Mouse (Mus musculus) hindbrain, embryonic 13.5 days (tissue): ENCODE results near the gene Dnase1l3. TPM values are rescaled to one million over a fixed set of nuclear protein-coding genes. Genes with fewer than 3 reads are reported as not detected.

Experiments
- ATAC-seq: fragments of 200-750 bp; cut with Nextera tagmentation; 2 replicates; pipeline ENCODE4 v1.8.0; 2017; ENCODE audit warnings: moderate TSS enrichment; ENCODE audit not compliant: low FRiP score
- H3K27ac ChIP-seq: fragments of 300-500 bp; sonication (generic); 2 replicates; pipeline ENCODE4 v1.5.1; 2015; ENCODE audit warnings: inconsistent platforms, mild to moderate bottlenecking, moderate library complexity
- H3K27me3 ChIP-seq: fragments of 300-500 bp; sonication (generic); 2 replicates; pipeline ENCODE4 v1.6.1; 2015; ENCODE audit warnings: mild to moderate bottlenecking, inconsistent platforms
- H3K36me3 ChIP-seq: fragments of 300-500 bp; sonication (generic); 2 replicates; pipeline ENCODE4 v1.6.1; 2015; ENCODE audit warnings: mild to moderate bottlenecking, inconsistent platforms
- H3K4me1 ChIP-seq: fragments of 300-500 bp; sonication (generic); replicated peaks from 2 replicates; pipeline ENCODE4 v1.6.1; 2015; ENCODE audit warnings: inconsistent platforms
- H3K4me2 ChIP-seq: fragments of 300-500 bp; sonication (generic); 2 replicates; pipeline ENCODE4 v1.6.1; 2015; ENCODE audit warnings: inconsistent platforms, mild to moderate bottlenecking, moderate library complexity
- H3K4me3 ChIP-seq: fragments of 300-500 bp; sonication (generic); 2 replicates; pipeline ENCODE4 v1.5.1; 2015; ENCODE audit warnings: mild to moderate bottlenecking, inconsistent platforms
- H3K9ac ChIP-seq: fragments of 300-500 bp; sonication (generic); 2 replicates; pipeline ENCODE4 v1.6.1; 2015; ENCODE audit warnings: mild to moderate bottlenecking, inconsistent platforms
- H3K9me3 ChIP-seq: fragments of 300-500 bp; sonication (generic); 2 replicates; pipeline ENCODE4 v1.6.1; 2016; ENCODE audit warnings: inconsistent platforms
- WGBS: fragments of 180-500 bp; shearing (Covaris S2); methylation state at CpG from one replicate; pipeline ENCODE4 v1.1.7; 2015; 5-methylcytosine and 5-hydroxymethylcytosine counted together
- polyA plus RNA-seq: library from polyadenylated mRNA; unstranded; fragments of >200 nt; fragmentation: Nextera tagmentation; extraction: Ambion mirVana; gene quantifications from 2 replicates; pipeline ENCODE4 v1.2.1, GENCODE M21; 2015

Dnase1l3 gene
- polyA plus RNA-seq, 1 experiment from 2014 or later: 0.10 TPM

- Histone ChIP-seq H3K27ac (no peak overlapping the region), H3K27me3 (no peaks in the 10 kb centered on the region), H3K4me3 (no peak overlapping the region), H3K9ac (no peak overlapping the region), H3K9me3 (no peaks in the 10 kb centered on the region), H3K4me1 (peaks cover 5% of the 10 kb centered on the region; the same call in 1 of the 2 replicates), H3K36me3 (no peaks in the 10 kb centered on the region), H3K4me2 (no peak overlapping the region)
- WGBS: 75% methylated on average over 7 of the region's 7 CpGs
- no peak for ATAC-seq
Observed at GRCm38 (mm10) chr14:7963160-7963559, 31.2 kb downstream of the Dnase1l3 start.

DNA sequence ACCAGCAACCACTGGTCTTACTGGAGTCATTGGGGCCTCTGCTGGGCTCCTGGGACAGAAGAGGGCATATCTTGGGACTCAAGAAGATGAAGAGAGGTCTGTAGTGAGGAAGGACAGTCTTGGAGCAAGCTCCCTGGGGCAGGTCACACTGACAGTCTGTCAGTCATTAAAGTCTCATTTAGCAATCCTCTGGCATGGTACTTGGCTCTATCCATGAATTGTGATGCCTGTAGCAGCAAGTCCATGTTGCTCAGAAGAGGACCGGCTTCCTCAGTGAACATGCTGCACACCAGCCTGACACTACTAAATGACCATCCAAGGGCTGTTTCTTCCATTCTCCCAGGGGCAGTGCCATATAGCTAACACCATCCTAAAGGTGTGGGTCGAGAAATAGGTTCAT lies 31.7 kb downstream of the Dnase1l3 start:
- Histone ChIP-seq H3K4me2 (no peak overlapping the region), H3K9me3 (no peaks in the 10 kb centered on the region), H3K4me1 (peaks cover 5% of the 10 kb centered on the region; the same call in 1 of the 2 replicates), H3K27me3 (no peaks in the 10 kb centered on the region), H3K27ac (no peak overlapping the region), H3K9ac (no peak overlapping the region), H3K36me3 (no peaks in the 10 kb centered on the region), H3K4me3 (no peak overlapping the region)
- WGBS: 82% methylated on average over 2 of the region's 2 CpGs
- ATAC-seq: no peak

DNA sequence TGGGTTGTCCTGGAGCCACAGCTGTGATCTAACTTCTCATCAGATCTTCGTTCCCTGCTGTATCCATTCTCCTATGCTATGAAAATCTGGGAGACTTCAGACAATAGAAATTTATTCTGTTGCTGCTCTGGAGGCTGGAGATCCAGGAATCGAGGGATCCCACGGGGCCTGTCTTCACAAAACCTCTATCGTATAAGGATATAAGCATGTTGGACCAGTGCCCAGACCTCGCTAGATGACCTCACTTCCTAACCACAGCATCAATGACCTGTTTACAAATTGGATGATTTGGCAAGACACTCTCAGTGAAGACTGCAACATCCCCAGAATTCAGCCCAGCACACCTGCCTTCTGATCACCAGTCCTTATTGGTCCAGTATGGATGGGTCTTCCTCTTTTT lies 32.7 kb downstream of the Dnase1l3 start:
- WGBS: 63% methylated on average over 5 of the region's 5 CpGs
- no peak for ATAC-seq
- H3K27ac ChIP-seq: no peak overlapping the region

GRCm38 (mm10) chr14:7960616-7961015 lies 33.8 kb downstream of the Dnase1l3 start:
- Histone ChIP-seq H3K9ac (no peak overlapping the region), H3K27me3 (no peaks in the 10 kb centered on the region), H3K4me1 (peaks cover 11% of the 10 kb centered on the region), H3K9me3 (no peaks in the 10 kb centered on the region), H3K4me3 (no peak overlapping the region), H3K27ac (no peak overlapping the region), H3K36me3 (no peaks in the 10 kb centered on the region), H3K4me2 (no peak overlapping the region)
- WGBS: 56% methylated on average over 11 of the region's 11 CpGs
- 0 out of 2 replicates have a peak, but pooled peaks have one; percentile 24 for ATAC-seq

More for the DNA sequence above, 32.7 kb downstream of the Dnase1l3 start:
- Histone ChIP-seq H3K4me2 (no peak overlapping the region), H3K9me3 (no peaks in the 10 kb centered on the region), H3K36me3 (no peaks in the 10 kb centered on the region), H3K27me3 (no peaks in the 10 kb centered on the region), H3K9ac (no peak overlapping the region), H3K4me3 (no peak overlapping the region), H3K4me1 (peaks cover 11% of the 10 kb centered on the region)

GRCm38 (mm10) chr14:7957049-7957448 lies 37.3 kb downstream of the Dnase1l3 start, which contains the start of gene Gm45521:
Gene Gm45521 (plus strand): TSS chr14:7957288.
- Histone ChIP-seq H3K27ac (no peak within 1 kb of the TSS), H3K27me3 (no peaks in the 10 kb centered on the region), H3K36me3 (no peaks in the 10 kb centered on the region), H3K9ac (no peak within 1 kb of the TSS), H3K4me2 (no peak within 1 kb of the TSS), H3K4me3 (no peak within 1 kb of the TSS), H3K4me1 (peaks cover 11% of the 10 kb centered on the region), H3K9me3 (no peaks in the 10 kb centered on the region)
- 40% methylated on average over 9 of the region's 9 CpGs for whole genome bisulfite sequencing
- ATAC-seq: no peak; the same call in 1 of the 2 replicates

GRCm38 (mm10) chr14:7956427-7956826 lies 37.9 kb downstream of the Dnase1l3 start:
- H3K9me3 ChIP-seq: no peaks in the 10 kb centered on the region
- peaks cover 2% of the 10 kb centered on the region for H3K36me3 ChIP-seq
- peaks cover 9% of the 10 kb centered on the region for H3K4me1 ChIP-seq
- no peak overlapping the region for H3K9ac ChIP-seq
- no peak for ATAC-seq
- H3K4me2 ChIP-seq: no peak overlapping the region
- H3K27ac ChIP-seq: no peak overlapping the region
- no peak overlapping the region for H3K4me3 ChIP-seq
- H3K27me3 ChIP-seq: no peaks in the 10 kb centered on the region
- WGBS: 87% methylated on average over 10 of the region's 10 CpGs

GRCm38 (mm10) chr14:7954071-7954471 lies 40.3 kb downstream of the Dnase1l3 start:
- no peak overlapping the region for H3K4me3 ChIP-seq
- ATAC-seq: no peak
- no peak overlapping the region for H3K4me2 ChIP-seq
- H3K27me3 ChIP-seq: no peaks in the 10 kb centered on the region
- no peaks in the 10 kb centered on the region for H3K9me3 ChIP-seq
- WGBS: 29% methylated on average over 6 of the region's 6 CpGs
- H3K36me3 ChIP-seq: peaks cover 24% of the 10 kb centered on the region
- no peak overlapping the region for H3K27ac ChIP-seq
- H3K9ac ChIP-seq: no peak overlapping the region
- H3K4me1 ChIP-seq: peaks cover 6% of the 10 kb centered on the region

- no peak overlapping the region for H3K4me3 ChIP-seq
- H3K27ac ChIP-seq: peak overlapping the region; percentile 46; the same call in 1 of the 2 replicates
- H3K27me3 ChIP-seq: no peaks in the 10 kb centered on the region
- 45% methylated on average over 12 of the region's 12 CpGs for WGBS
- peaks cover 6% of the 10 kb centered on the region for H3K4me1 ChIP-seq
- H3K9me3 ChIP-seq: no peaks in the 10 kb centered on the region
- no peak overlapping the region for H3K4me2 ChIP-seq
- ATAC-seq: 0 out of 2 replicates have a peak, but pooled peaks have one; percentile 3
- H3K36me3 ChIP-seq: peaks cover 36% of the 10 kb centered on the region
- H3K9ac ChIP-seq: no peak overlapping the region
Observed at GRCm38 (mm10) chr14:7952610-7953254, 41.6 kb downstream of the Dnase1l3 start.

- no peak for ATAC-seq
Observed at GRCm38 (mm10) chr14:7951234-7951633, 43.1 kb downstream of the Dnase1l3 start.

DNA sequence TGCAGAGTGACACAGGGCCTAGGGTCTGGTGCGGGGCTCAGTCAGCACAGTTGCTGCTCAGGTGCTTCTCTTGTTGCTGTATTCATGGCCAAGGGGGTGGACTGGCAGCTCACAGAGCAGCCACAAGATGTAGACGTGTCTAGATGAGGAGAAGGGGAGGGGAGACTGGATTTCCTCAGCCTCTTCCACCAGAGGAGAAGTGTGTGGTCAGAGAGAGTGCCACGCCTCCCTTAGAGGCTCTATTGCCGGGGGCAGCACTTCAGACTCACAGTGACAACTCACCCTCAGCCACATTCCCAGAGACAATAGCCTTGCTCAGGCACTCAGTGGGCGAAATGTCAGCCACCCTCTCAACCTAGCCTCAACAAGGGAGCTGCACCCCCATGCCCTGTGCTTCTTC lies 49.1 kb downstream of the Dnase1l3 start:
- 80% methylated on average over 5 of the region's 5 CpGs for WGBS
- peaks cover 11% of the 10 kb centered on the region; the same call in 1 of the 2 replicates for H3K4me1 ChIP-seq
- H3K9me3 ChIP-seq: no peaks in the 10 kb centered on the region
- no peak overlapping the region for H3K4me2 ChIP-seq
- no peak overlapping the region for H3K9ac ChIP-seq
- no peak overlapping the region for H3K4me3 ChIP-seq
- H3K36me3 ChIP-seq: peaks cover 89% of the 10 kb centered on the region
- no peaks in the 10 kb centered on the region for H3K27me3 ChIP-seq
- ATAC-seq: no peak
- no peak overlapping the region for H3K27ac ChIP-seq

More at GRCm38 (mm10) chr14:7951234-7951633, 43.1 kb downstream of the Dnase1l3 start:
- 94% methylated on average over 9 of the region's 9 CpGs for WGBS
- Histone ChIP-seq H3K4me3 (no peak overlapping the region), H3K27me3 (no peaks in the 10 kb centered on the region), H3K9me3 (no peaks in the 10 kb centered on the region), H3K27ac (no peak overlapping the region), H3K9ac (no peak overlapping the region), H3K36me3 (peaks cover 46% of the 10 kb centered on the region), H3K4me2 (no peak overlapping the region), H3K4me1 (no peaks in the 10 kb centered on the region; the same call in 1 of the 2 replicates)

DNA sequence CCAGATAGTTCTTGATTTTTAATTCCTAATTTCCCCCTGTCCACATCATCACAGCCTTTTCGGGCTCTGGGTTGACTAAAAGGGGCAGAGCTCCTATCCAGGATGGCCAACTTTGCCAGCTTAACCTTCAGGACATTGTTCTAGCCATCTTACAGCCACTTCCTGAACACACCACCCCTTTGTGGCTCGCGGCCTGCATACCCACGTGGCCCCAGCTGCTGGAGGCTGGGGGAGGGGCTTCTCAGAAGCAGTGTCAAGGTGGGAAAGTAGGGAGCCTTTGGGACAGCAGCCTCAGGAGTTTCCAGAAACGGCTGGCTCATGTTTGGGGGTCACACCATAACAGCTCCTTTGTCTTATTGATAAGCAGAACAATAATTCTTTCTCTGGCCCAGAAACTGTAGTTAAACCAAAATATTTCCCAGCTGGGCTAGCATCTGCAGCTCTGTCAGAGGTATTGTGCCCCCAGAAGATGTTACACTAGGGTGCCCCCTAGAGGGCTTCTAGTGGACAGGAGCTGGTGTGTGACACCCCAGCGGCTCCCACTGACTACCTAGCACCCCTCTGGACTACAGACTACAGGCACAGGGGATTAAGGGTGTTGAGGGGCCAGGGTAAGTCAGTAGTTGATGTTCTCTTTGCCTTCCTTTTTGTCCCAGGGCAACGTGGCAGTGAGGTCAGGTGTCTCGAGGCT lies 49.9 kb downstream of the Dnase1l3 start:
- no peak overlapping the region for H3K4me3 ChIP-seq
- no peak; the same call in 1 of the 2 replicates for ATAC-seq
- H3K4me2 ChIP-seq: no peak overlapping the region
- H3K4me1 ChIP-seq: peaks cover 11% of the 10 kb centered on the region; the same call in 1 of the 2 replicates
- H3K9me3 ChIP-seq: no peaks in the 10 kb centered on the region
- H3K27ac ChIP-seq: 0 out of 2 replicates have a peak overlapping the region, but pooled peaks have one; percentile 23
- no peak overlapping the region for H3K9ac ChIP-seq
- no peaks in the 10 kb centered on the region for H3K27me3 ChIP-seq
- peaks cover 89% of the 10 kb centered on the region for H3K36me3 ChIP-seq
- WGBS: 56% methylated on average over 8 of the region's 8 CpGs

DNA sequence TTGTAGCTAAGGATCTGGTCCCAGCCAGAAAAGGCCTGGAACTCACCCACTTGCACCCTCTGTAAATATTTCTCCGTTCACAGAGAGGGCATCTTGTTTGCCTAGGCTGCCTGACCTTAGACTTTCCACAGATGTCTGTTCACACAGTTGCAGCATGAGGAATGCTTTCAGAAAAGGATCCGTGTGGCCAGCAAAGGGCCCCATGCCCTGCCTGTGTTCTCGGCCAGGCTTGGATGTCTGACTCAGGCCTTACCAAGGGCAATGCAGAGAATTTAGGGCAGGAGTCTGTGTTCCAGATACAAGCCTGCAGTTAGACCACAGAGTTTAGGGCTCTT lies 50.6 kb downstream of the Dnase1l3 start:
- peaks cover 91% of the 10 kb centered on the region for H3K36me3 ChIP-seq
- no peaks in the 10 kb centered on the region for H3K9me3 ChIP-seq
- peak overlapping the region; percentile 23; the same call in 1 of the 2 replicates for H3K27ac ChIP-seq
- no peak overlapping the region for H3K4me2 ChIP-seq
- H3K4me3 ChIP-seq: no peak overlapping the region
- WGBS: 85% methylated on average over 3 of the region's 3 CpGs
- ATAC-seq: no peak; the same call in 1 of the 2 replicates
- peaks cover 11% of the 10 kb centered on the region; the same call in 1 of the 2 replicates for H3K4me1 ChIP-seq
- no peaks in the 10 kb centered on the region for H3K27me3 ChIP-seq
- no peak overlapping the region for H3K9ac ChIP-seq
